Mouse (Mus musculus) bone marrow, adult 2 months (tissue): Measurements from ENCODE around the gene Spata22.

Experiments used
- CTCF ChIP-seq: fragments of 200-500 bp; IDR thresholded peaks from 2 replicates; pipeline ENCODE4 v1.5.1; 2011; ENCODE audit warnings: low read length, control low read depth; ENCODE audit not compliant: control insufficient read depth, insufficient read depth
- POLR2A ChIP-seq: fragments of 200-500 bp; IDR thresholded peaks from 2 replicates; pipeline ENCODE4 v1.6.1; 2011; ENCODE audit warnings: low read depth, mild to moderate bottlenecking, control low read depth, low read length, borderline replicate concordance; ENCODE audit not compliant: control insufficient read depth

DNA sequence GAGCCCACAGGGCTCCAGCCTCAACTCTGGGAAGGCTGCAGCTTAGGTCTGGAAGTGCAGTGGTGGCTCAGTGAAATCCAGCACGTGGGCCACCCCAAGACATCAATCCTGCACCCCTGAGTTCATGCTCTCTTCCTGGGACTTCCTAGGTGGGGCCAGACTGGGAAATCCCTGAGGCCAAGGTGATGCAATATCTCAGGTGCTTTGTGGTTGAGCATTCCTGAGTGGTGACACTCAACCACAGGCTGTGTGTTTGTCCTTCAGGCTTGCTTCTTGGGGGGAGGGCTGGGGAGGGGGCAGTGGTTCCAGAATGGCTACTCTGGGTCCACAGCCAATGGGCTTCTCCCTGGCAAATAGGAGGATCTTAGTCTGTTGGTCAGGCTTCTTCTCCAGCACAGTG, 45.6 kb upstream of the Spata22 start:
- TF ChIP-seq CTCF: no peak
- no peak for TF ChIP-seq POLR2A
